Mouse (Mus musculus): ENCODE measurements around the gene Fbxw5.
"Not testable (repeated sequence)": the region's sequence is repeated elsewhere in the genome, so short reads cannot be mapped to it uniquely, and the experiment has no call there.

Fbxw5 gene

DNA sequence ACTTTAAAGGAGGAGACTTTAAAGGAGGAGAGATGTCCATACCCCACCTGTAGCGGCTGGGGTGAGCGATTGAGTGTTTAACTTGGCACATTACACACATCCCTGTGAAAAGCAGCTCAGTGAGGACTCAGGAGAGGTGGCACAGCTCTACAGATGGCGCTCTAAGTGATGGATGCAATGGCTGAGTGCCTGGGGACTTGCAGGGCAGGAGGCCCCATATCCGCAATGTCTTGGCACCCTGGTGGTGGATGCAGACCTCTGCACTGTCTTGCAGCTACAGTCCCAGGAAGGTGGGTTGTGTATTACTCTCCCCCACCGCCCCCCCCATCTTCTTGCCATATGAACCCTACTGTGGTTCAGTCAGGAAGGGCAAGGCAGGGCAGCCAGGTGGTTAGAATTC lies 6.4 kb downstream of the Fbxw5 start:
- in situ Hi-C loops (cut with MboI, MseI) = no loop called here

- in situ Hi-C loops (cut with MboI, MseI) = no loop called here
These were observed 9.4 kb downstream of the Fbxw5 start for GRCm38 (mm10) chr2:25509912-25510311.

DNA sequence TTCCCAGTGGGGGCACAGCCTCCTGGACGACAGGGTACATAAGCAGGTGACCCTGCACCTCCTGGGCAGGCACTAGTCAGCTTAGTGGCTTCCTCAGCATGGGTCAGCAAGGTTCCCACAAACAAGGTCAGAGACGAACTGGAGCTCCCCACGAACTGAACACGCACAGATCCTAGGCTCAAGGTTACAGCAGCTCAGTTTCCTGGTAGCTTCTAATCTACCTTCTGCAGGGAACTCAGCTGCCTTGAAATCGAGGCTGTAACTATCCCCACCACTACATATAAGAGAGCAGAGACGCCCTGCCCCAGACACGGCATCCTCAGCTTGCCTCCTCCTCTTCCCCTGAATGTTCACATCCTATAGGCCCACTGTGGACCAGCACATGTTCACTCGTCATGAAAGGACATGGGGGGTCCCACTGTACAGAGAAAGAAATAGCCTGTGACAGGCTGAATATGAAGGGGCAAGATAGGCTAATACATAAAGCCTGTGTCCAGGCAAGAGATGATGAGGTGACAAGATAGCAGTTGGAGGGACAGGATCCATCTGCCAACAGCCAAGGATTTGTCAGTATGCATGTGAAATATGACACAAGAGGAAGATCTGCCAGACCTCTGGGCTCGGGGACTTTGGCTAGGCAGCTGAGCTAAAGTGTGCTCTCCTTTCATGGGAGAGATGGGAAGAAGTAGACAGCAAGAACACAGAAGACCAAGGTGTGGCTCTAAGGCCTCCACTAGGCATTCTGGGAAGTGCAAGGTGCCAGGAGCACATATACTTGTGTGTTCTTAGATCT lies 26.2 kb downstream of the Fbxw5 start:
- in situ Hi-C loops (cut with MboI, MseI) = no loop called here

- in situ Hi-C loops (cut with MboI, MseI) = no loop called here
These were observed 33.2 kb downstream of the Fbxw5 start for GRCm38 (mm10) chr2:25533707-25534106.

DNA sequence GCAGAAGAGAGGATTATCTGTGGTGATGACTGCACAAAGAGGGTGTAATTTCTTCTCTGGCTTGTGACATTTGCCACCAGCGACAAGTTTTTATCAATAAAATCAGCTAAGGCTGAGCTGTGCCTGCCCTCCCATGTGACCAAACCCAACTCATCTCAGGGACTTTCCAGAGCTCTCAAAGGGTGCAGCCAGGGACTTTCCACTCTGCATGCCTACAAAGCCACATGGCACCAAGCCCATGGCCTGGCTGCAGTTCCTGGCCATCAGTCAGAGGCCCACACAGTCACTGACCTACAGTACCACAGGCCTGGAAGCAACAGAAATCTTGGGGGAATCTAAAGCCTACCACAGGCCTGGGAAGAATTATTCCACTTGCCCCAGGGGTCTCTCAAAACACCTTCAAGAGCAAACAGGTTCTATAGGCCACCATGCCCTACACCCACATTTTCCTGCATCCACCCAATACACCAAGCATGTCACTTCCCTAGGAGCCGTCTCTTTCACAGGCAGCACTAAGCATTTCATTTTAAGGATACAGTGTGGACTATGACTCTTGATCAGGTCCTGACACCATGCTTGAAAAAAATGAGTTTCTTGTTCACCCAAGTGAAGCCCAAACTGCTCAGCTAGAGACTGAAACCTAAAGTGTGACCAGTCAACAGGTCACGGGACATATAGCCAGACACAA lies 33.8 kb downstream of the Fbxw5 start:
- in situ Hi-C loops (cut with MboI, MseI) = no loop called here

GRCm38 (mm10) chr2:25534866-25535182 lies 34.3 kb downstream of the Fbxw5 start:
- in situ Hi-C loops (cut with MboI, MseI) = no loop called here

- in situ Hi-C loops (cut with MboI, MseI) = no loop called here
These were observed 36.0 kb downstream of the Fbxw5 start for GRCm38 (mm10) chr2:25536531-25536930.

DNA sequence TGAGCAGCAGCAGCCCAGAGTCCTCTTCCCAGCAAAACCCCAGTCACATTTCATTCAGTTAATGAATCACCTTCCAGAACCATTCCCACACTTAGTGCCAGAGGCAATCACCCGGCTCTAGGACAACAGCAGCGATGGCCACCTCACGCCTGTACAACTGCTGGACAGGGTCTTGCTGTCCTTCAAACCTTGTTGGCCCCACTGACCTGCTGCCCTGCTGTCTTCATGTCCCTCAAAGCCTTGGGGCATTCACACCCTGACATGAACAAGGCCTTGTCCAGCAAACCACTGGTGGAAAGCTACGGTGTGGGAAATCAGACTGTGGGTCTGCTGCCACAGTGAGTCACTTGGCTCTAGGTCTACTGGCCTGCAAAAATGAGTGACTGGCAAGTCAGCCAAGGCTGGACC lies 40.0 kb downstream of the Fbxw5 start:
- in situ Hi-C loops (cut with MboI, MseI) = no loop called here

- in situ Hi-C loops (cut with MboI, MseI) = no loop called here
These were observed 41.3 kb downstream of the Fbxw5 start for GRCm38 (mm10) chr2:25541644-25542367.

GRCm38 (mm10) chr2:25545996-25546810 lies 45.7 kb downstream of the Fbxw5 start:
- in situ Hi-C loops (cut with MboI, MseI) = loop anchor here in 1 of 2 experiments (5.0 kb wide), 1 partner anchor 84 kb away; the partner anchor contains the start of gene Paxx

GRCm38 (mm10) chr2:25546811-25547491 lies 46.4 kb downstream of the Fbxw5 start, which contains the start of gene Traf2:
Traf2 (minus strand) TSS chr2:25546940.
- in situ Hi-C loops (cut with MboI, MseI) = loop anchor here in 1 of 2 experiments (5.0 kb wide), 1 partner anchor 85 kb away; the partner anchor contains the start of gene Paxx

DNA sequence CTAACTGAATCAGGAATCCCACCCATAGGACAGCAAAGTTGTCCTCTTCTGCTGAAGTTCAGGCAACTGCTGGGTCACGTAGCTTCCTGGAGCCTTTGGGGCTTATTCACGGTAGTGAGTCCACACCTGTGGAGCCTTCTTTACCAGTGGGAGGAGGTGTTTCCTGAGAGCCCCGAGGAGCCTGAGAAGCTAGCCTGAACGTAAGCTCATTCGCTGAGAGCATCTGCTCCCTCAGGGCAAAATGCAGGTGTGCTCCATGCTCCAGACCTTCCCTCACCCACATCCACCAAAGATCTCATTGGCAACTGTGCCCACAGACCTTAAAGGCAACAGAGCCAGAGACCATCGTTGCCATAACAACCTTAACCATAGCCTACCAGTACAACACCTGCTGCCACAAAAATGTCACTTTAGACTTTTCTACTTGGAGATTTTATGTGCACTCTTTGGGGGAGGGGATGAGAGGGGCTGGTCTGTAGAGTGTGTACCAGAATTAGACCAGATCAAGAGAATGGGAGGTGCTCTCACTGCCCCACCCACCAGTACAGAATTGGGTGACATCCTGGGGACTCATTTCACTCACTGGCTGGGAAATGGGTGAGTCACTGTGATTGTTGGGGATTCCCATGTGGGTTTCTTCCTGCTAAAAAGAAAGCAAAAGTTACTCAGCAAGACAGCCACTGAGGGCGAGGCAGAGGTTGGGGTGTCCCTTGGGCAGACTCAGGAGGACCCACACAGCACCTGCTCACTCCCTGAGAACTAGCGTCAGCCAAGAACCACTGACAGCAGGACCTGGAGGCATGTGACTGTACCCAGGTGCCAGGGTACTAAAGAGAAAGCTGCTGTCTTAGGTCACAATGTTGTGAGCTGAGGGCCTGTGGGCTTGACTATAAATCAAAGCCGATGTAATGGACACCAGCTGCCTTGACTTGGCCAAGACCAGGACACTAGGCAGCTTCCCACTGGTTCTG lies 48.8 kb downstream of the Fbxw5 start:
- in situ Hi-C loops (cut with MboI, MseI) = loop anchor here in 1 of 2 experiments (5.0 kb wide), 1 partner anchor 87 kb away; the partner anchor contains the start of gene Paxx

DNA sequence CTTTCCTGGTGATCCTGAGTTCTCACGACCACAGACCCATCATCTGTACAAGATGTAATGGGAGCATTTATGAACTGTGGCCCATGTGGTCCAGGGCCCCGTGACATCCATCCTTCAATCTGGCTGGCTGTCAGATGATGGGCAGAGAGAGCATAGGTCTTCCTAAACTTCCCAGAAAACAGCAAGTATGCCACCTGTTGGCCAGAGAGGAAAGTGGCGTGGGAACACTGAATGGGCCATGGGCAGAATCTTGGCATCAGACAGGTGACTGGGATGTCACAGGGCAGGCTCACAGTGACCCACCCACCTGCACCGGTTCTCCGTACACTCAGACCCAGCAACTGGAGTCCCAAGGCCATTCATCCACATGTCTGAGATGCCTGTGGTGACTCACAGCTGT lies 50.6 kb downstream of the Fbxw5 start:
- in situ Hi-C loops (cut with MboI, MseI) = no loop called here

DNA sequence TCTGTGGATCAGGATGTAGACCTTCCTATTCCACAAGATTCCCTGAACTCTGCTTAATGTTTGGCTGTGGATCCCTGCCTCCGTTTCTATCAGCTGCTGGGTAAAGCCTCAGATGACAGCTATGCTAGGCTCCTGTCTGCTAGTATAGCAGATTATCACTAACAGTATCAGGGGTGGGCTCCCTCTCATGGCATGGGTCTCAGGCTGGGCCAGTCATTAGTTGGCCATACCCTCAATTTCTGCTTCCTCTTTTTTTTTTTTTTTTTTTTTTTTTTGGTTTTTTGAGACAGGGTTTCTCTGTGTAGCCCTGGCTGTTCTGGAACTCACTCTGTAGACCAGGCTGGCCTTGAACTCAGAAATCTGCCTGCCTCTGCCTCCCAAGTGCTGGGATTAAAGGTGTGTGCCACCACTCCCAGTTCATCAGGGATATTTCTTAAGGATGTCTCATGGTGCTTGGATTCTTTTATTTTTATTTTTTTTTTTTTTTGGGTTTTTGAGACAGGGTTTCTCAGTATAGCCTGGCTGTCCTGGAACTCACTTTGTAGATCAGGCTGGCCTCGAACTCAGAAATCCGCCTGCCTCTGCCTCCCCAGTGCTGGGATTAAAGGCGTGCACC lies 52.7 kb downstream of the Fbxw5 start:
- in situ Hi-C loops (cut with MboI, MseI) = not testable (repeated sequence)

Data from T-helper 17 cell (primary cell).